Mouse (Mus musculus) c-Kit-positive CD71-negative TER-119-negative erythroid progenitor cells, embryonic 14.5 days (primary cell): ENCODE results near the gene Gm5916.

Experiments used
- DNase-seq: peaks from one replicate; pipeline ENCODE4 v3.0.0-alpha.2; 2013; ENCODE audit warnings: low read depth

Gm5916 gene

GRCm38 (mm10) chr9:36128679-36129078 lies at the start of gene Gm5916:
TSS of gene Gm5916 (minus strand) at chr9:36128779.
- DNase-seq: no peak
